Mouse (Mus musculus) olfactory bulb, adult 2 months (tissue): ENCODE data around the gene Olfr1138.

Experiments
- CTCF ChIP-seq: fragments of 200-500 bp; IDR thresholded peaks from 2 replicates; pipeline ENCODE4 v1.5.1; 2012; ENCODE audit warnings: low read depth, mild to moderate bottlenecking, low read length, moderate library complexity; ENCODE audit not compliant: insufficient read depth
- POLR2A ChIP-seq: fragments of 200-500 bp; IDR thresholded peaks from 2 replicates; pipeline ENCODE4 v1.6.1; 2012; ENCODE audit warnings: mild to moderate bottlenecking, low read depth, low read length, moderate library complexity; ENCODE audit not compliant: insufficient read depth

GRCm38 (mm10) chr2:87713079-87713478 is 26.7 kb downstream of the Olfr1138 start, which contains the start of gene Olfr1137:
- no peak for TF ChIP-seq POLR2A
- no peak for TF ChIP-seq CTCF
